Mouse (Mus musculus): Measurements from ENCODE around the gene Hnf4a. TPM values are rescaled to one million over a fixed set of nuclear protein-coding genes. Genes with fewer than 3 reads are reported as not detected.

The Hnf4a gene
- total and polyA plus RNA-seq, 3 experiments, result 0.05 to 0.38 (median 0.17) TPM

- H3K36me3 ChIP-seq (replicated peaks), result peaks cover 70% of the 10 kb centered on the region
- TF ChIP-seq GATA2 (IDR thresholded peaks at IDR 0.05; ENCODE audit: borderline replicate concordance, low read depth, low read length), result no peak
- no peak for TF ChIP-seq POLR2AphosphoS5 (IDR thresholded peaks at IDR 0.05; ENCODE audit: insufficient replicate concordance, low read depth, low read length)
- no peak for TF ChIP-seq GATA1 (IDR thresholded peaks at IDR 0.05; ENCODE audit: borderline replicate concordance, low read length)
- TF ChIP-seq TAL1 (conservative IDR thresholded peaks at IDR 0.05; ENCODE audit: low read depth, low read length), result no peak
- TF ChIP-seq CTCF (IDR thresholded peaks at IDR 0.05; ENCODE audit: low read depth, low read length), result no peak
- ATAC-seq (ENCODE audit: extremely low read depth, insufficient number of reproducible peaks, low FRiP score, poor library complexity, severe bottlenecking), result no peak
These were observed 106.6 kb downstream of the Hnf4a start for GRCm38 (mm10) chr2:163613206-163613605.

DNA sequence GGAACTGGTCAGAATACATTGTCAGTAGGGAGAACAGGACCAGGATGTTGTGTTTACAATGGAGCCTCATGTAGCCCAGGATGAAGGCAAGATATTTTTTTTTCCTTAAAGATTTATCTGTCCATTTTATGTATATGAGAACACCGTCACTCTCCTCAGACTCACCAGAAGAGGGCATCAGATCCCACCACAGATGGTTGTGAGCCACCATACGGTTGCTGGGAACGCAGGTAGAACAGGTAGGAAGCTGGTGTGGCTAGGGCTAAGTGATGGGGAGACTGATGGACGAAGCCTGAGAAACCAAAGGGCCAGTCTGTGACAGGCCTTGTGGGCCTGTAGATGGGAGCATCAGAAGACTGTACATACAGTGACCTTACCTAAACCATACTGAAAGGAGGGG, 107.4 kb downstream of the Hnf4a start:
- TF ChIP-seq GATA1 (IDR thresholded peaks at IDR 0.05; ENCODE audit: borderline replicate concordance, low read length) (no peak), POLR2AphosphoS5 (IDR thresholded peaks at IDR 0.05; ENCODE audit: insufficient replicate concordance, low read depth, low read length) (no peak), TAL1 (conservative IDR thresholded peaks at IDR 0.05; ENCODE audit: low read depth, low read length) (no peak), GATA2 (IDR thresholded peaks at IDR 0.05; ENCODE audit: borderline replicate concordance, low read depth, low read length) (no peak), CTCF (IDR thresholded peaks at IDR 0.05; ENCODE audit: low read depth, low read length) (no peak)
- peaks cover 77% of the 10 kb centered on the region for H3K36me3 ChIP-seq (replicated peaks)

More at GRCm38 (mm10) chr2:163613206-163613605, 106.6 kb downstream of the Hnf4a start:
- Histone ChIP-seq H3K4me1 (ENCODE audit: insufficient read depth, low read depth, low read length) (peaks cover 19% of the 10 kb centered on the region), H3K9me3 (replicated peaks) (no peaks in the 10 kb centered on the region), H3K27me3 (ENCODE audit: insufficient read depth, low read length) (no peaks in the 10 kb centered on the region), H3K4me3 (ENCODE audit: low read depth, low read length) (no peak overlapping the region)
- no peak for DNase-seq (ENCODE audit: low spot score)

DNA sequence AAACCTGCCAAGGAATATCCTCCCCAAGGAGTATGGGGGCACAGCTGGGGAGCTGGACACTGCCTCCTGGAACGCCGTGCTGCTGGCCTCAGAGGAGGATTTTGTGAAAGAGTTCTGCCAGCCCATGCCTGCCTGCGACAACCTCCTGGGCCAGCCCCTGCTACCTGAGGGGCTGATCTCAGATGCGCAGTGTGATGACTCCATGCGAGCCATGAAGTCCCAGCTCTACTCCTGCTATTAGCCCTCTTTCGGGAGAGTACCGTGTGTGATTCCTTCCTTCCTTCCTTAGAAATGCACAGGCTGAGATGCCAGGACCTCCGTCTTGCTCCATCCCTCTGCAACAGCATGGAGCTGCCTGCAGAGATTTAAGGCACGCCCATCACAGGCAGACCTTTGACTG, 108.8 kb downstream of the Hnf4a start:
- Histone ChIP-seq H3K4me1 (ENCODE audit: insufficient read depth, low read depth, low read length) (peaks cover 7% of the 10 kb centered on the region; the same call in 1 of the 2 replicates), H3K27me3 (ENCODE audit: insufficient read depth, low read length) (no peaks in the 10 kb centered on the region), H3K9me3 (replicated peaks) (no peaks in the 10 kb centered on the region), H3K36me3 (replicated peaks) (peaks cover 91% of the 10 kb centered on the region), H3K4me3 (ENCODE audit: low read depth, low read length) (no peak overlapping the region)
- TF ChIP-seq POLR2AphosphoS5 (IDR thresholded peaks at IDR 0.05; ENCODE audit: insufficient replicate concordance, low read depth, low read length), result no peak
- no peak for TF ChIP-seq TAL1 (conservative IDR thresholded peaks at IDR 0.05; ENCODE audit: low read depth, low read length)
- TF ChIP-seq CTCF (IDR thresholded peaks at IDR 0.05; ENCODE audit: low read depth, low read length), result no peak
- TF ChIP-seq GATA2 (IDR thresholded peaks at IDR 0.05; ENCODE audit: borderline replicate concordance, low read depth, low read length), result no peak
- no peak for TF ChIP-seq GATA1 (IDR thresholded peaks at IDR 0.05; ENCODE audit: borderline replicate concordance, low read length)
- no peak for DNase-seq (ENCODE audit: low spot score)
- no peak for ATAC-seq (ENCODE audit: extremely low read depth, insufficient number of reproducible peaks, low FRiP score, poor library complexity, severe bottlenecking)

More for the DNA sequence above, 107.4 kb downstream of the Hnf4a start:
- no peak for ATAC-seq (ENCODE audit: extremely low read depth, insufficient number of reproducible peaks, low FRiP score, poor library complexity, severe bottlenecking)
- no peaks in the 10 kb centered on the region for H3K27me3 ChIP-seq (ENCODE audit: insufficient read depth, low read length)
- H3K4me3 ChIP-seq (ENCODE audit: low read depth, low read length), result no peak overlapping the region
- no peak for DNase-seq (ENCODE audit: low spot score)
- peaks cover 18% of the 10 kb centered on the region for H3K4me1 ChIP-seq (ENCODE audit: insufficient read depth, low read depth, low read length)
- no peaks in the 10 kb centered on the region for H3K9me3 ChIP-seq (replicated peaks)

- Histone ChIP-seq H3K4me3 (ENCODE audit: low read depth, low read length) (no peak overlapping the region), H3K9me3 (replicated peaks) (no peaks in the 10 kb centered on the region), H3K27me3 (ENCODE audit: insufficient read depth, low read length) (no peaks in the 10 kb centered on the region), H3K36me3 (replicated peaks) (peaks cover 90% of the 10 kb centered on the region), H3K4me1 (ENCODE audit: insufficient read depth, low read depth, low read length) (peaks cover 2% of the 10 kb centered on the region; the same call in 1 of the 2 replicates)
- DNase-seq (ENCODE audit: low spot score), result no peak
- no peak for ATAC-seq (ENCODE audit: extremely low read depth, insufficient number of reproducible peaks, low FRiP score, poor library complexity, severe bottlenecking)
- TF ChIP-seq GATA1 (IDR thresholded peaks at IDR 0.05; ENCODE audit: borderline replicate concordance, low read length) (no peak), POLR2AphosphoS5 (IDR thresholded peaks at IDR 0.05; ENCODE audit: insufficient replicate concordance, low read depth, low read length) (no peak), CTCF (IDR thresholded peaks at IDR 0.05; ENCODE audit: low read depth, low read length) (no peak), TAL1 (conservative IDR thresholded peaks at IDR 0.05; ENCODE audit: low read depth, low read length) (no peak), GATA2 (IDR thresholded peaks at IDR 0.05; ENCODE audit: borderline replicate concordance, low read depth, low read length) (no peak)
These were observed 109.5 kb downstream of the Hnf4a start for GRCm38 (mm10) chr2:163615906-163616651.

- DNase-seq (ENCODE audit: low spot score), result no peak
- no peak for ATAC-seq (ENCODE audit: extremely low read depth, insufficient number of reproducible peaks, low FRiP score, poor library complexity, severe bottlenecking)
- H3K36me3 ChIP-seq (replicated peaks), result peaks cover 88% of the 10 kb centered on the region
- no peaks in the 10 kb centered on the region for H3K4me1 ChIP-seq (ENCODE audit: insufficient read depth, low read depth, low read length)
- no peaks in the 10 kb centered on the region for H3K9me3 ChIP-seq (replicated peaks)
- no peak for TF ChIP-seq GATA1 (IDR thresholded peaks at IDR 0.05; ENCODE audit: borderline replicate concordance, low read length)
- no peak for TF ChIP-seq CTCF (IDR thresholded peaks at IDR 0.05; ENCODE audit: low read depth, low read length)
- no peak for TF ChIP-seq POLR2AphosphoS5 (IDR thresholded peaks at IDR 0.05; ENCODE audit: insufficient replicate concordance, low read depth, low read length)
- no peak for TF ChIP-seq TAL1 (conservative IDR thresholded peaks at IDR 0.05; ENCODE audit: low read depth, low read length)
- no peak for TF ChIP-seq GATA2 (IDR thresholded peaks at IDR 0.05; ENCODE audit: borderline replicate concordance, low read depth, low read length)
- no peaks in the 10 kb centered on the region for H3K27me3 ChIP-seq (ENCODE audit: insufficient read depth, low read length)
- no peak overlapping the region for H3K4me3 ChIP-seq (ENCODE audit: low read depth, low read length)
These were observed 110.1 kb downstream of the Hnf4a start for GRCm38 (mm10) chr2:163616652-163617227.

DNA sequence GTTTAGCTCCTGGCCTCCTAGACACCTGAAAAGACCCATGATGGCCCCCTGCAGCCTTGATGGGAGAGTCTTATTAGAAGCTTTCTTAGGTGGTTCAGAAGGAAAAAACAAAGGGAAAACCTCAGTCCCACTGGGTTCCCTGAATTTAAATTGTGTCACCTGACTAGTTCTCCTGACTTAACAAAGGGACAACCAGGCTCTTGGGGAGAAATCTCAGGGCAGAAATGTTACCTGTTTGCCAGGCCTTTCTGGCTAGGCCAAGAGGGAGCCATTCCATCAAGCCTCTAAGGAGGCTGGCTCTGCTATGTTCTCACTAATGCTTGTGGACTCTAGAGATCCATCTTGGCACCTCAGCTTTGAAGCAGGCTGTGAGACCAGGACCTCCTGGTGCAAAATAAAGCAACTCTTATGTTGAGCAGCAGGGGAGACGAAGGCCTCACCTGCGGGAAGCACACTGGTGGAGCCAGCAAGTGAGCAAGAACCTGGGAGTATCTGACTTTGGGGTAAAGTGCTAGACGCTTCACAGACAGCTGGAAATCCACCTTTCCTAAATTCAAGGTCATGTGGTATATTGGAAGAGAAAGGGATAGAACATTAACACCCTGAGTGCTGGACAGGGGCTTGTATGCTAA, 110.7 kb downstream of the Hnf4a start:
- DNase-seq (ENCODE audit: low spot score) (no peak), ATAC-seq (ENCODE audit: extremely low read depth, insufficient number of reproducible peaks, low FRiP score, poor library complexity, severe bottlenecking) (no peak)
- Histone ChIP-seq H3K4me1 (ENCODE audit: insufficient read depth, low read depth, low read length) (no peaks in the 10 kb centered on the region), H3K4me3 (ENCODE audit: low read depth, low read length) (no peak overlapping the region), H3K36me3 (replicated peaks) (peaks cover 84% of the 10 kb centered on the region), H3K27me3 (ENCODE audit: insufficient read depth, low read length) (no peaks in the 10 kb centered on the region), H3K9me3 (replicated peaks) (no peaks in the 10 kb centered on the region)
- TF ChIP-seq GATA2 (IDR thresholded peaks at IDR 0.05; ENCODE audit: borderline replicate concordance, low read depth, low read length) (no peak), CTCF (IDR thresholded peaks at IDR 0.05; ENCODE audit: low read depth, low read length) (no peak), POLR2AphosphoS5 (IDR thresholded peaks at IDR 0.05; ENCODE audit: insufficient replicate concordance, low read depth, low read length) (no peak), TAL1 (conservative IDR thresholded peaks at IDR 0.05; ENCODE audit: low read depth, low read length) (no peak), GATA1 (IDR thresholded peaks at IDR 0.05; ENCODE audit: borderline replicate concordance, low read length) (no peak)
